Mouse (Mus musculus): ENCODE results near the gene Fbll1. TPM values are rescaled to one million over a fixed set of nuclear protein-coding genes. Genes with fewer than 3 reads are reported as not detected.
"Not testable (repeated sequence)": the region's sequence is repeated elsewhere in the genome, so short reads cannot be mapped to it uniquely, and the experiment has no call there.

Fbll1 gene
- polyA plus RNA-seq, 1 experiment from 2014 or later, result 0.09 TPM

DNA sequence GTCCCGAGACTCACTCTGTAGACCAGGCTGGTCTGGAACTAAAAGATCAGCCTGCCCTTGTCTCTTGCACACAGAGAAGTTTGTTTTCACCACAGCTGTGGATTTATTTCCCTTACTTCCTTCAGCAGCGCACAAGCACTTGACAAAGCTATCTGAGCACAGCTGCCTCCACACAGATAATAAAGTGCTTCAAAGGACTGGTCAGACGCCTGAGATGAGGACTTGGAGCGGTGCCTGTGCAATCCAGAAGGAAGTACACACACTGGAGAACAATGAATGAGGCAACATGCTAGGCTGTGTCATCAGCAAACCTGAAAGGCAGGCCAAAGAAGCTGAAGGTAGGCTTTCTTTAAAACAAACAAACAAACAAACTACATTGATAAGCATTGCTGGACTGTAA is 33.5 kb upstream of the Fbll1 start:
- Histone ChIP-seq H3K27ac (no peak overlapping the region), H3K4me2 (no peak overlapping the region), H3K9me3 (no peaks in the 10 kb centered on the region), H3K9ac (no peak overlapping the region), H3K36me3 (peaks cover 46% of the 10 kb centered on the region), H3K4me3 (no peak overlapping the region), H3K27me3 (no peaks in the 10 kb centered on the region), H3K4me1 (peaks cover 11% of the 10 kb centered on the region)
- 70% methylated on average over 4 of the region's 4 CpGs for WGBS
- ATAC-seq (ENCODE audit: insufficient number of reproducible peaks, low FRiP score, low TSS enrichment, low read depth), result no peak

DNA sequence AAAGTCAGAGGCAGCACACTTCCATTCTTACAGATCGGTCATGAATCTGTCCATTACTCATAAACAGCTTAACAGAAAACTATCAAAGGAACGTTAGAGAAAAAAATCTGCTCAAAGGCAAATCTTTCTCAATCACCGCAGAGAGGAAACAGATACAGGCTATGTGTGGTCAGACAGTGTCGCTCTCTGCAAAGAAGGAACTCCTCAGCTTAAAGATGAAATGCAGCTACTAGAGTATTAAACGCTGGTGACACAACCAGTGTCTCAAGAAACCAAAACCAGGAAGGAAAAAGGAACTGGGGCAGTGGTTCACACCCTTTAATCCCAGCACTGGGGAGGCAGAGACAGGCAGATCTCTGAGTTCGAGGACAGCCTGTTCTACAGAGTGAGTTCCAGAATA is 29.0 kb upstream of the Fbll1 start:
- Histone ChIP-seq H3K9me3 (no peaks in the 10 kb centered on the region), H3K27me3 (no peaks in the 10 kb centered on the region), H3K27ac (no peak overlapping the region), H3K4me3 (no peak overlapping the region), H3K4me2 (no peak overlapping the region), H3K9ac (no peak overlapping the region), H3K36me3 (peaks cover 76% of the 10 kb centered on the region), H3K4me1 (peaks cover 4% of the 10 kb centered on the region; the same call in 1 of the 2 replicates)
- 89% methylated on average over 6 of the region's 6 CpGs for WGBS
- no peak for ATAC-seq (ENCODE audit: insufficient number of reproducible peaks, low FRiP score, low TSS enrichment, low read depth)

DNA sequence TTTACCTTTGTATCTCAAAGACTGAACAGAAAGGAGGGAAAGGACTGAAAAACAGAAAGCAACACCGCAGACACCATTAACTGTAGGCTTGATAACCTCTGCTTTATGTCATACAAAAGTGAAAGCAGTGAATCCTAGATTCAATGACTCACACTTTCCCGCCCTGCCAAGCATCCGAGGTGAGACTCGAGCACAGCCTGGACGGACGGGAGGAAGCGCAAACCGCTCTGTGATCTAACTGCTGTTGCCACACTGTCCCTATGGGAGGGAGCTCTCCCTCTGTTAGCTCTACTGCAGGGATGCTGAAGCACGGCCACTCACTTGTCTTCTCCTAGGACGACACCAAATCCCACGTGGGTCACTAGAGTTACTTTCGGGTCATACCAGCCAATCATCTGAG is 17.6 kb upstream of the Fbll1 start:
- H3K4me2 ChIP-seq, result no peak overlapping the region
- no peak overlapping the region for H3K4me3 ChIP-seq
- H3K9me3 ChIP-seq, result no peaks in the 10 kb centered on the region
- no peak overlapping the region for H3K27ac ChIP-seq
- peaks cover 92% of the 10 kb centered on the region for H3K36me3 ChIP-seq
- H3K27me3 ChIP-seq, result no peaks in the 10 kb centered on the region
- 89% methylated on average over 12 of the region's 12 CpGs for WGBS
- ATAC-seq (ENCODE audit: insufficient number of reproducible peaks, low FRiP score, low TSS enrichment, low read depth), result no peak
- no peaks in the 10 kb centered on the region for H3K4me1 ChIP-seq
- H3K9ac ChIP-seq, result no peak overlapping the region

DNA sequence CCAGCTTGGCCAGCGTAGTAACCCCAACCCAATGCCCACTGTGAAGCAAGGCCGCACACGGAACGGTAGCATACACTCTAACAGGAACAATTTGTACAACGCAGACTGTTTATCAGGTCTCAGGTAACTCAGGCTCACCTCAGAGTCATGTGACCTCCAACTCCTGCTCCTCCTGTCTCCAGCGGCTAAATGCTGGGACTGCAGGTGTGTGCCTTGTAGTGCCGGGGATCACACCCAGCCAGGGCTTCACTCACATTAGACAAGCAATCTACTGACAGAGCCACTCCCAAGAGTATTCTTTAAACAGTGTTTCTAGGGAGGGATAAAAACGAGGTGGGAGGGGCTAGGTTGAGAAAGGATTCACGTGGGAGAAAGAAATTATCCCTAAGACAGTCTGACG is 12.8 kb upstream of the Fbll1 start:
- Histone ChIP-seq H3K27me3 (no peaks in the 10 kb centered on the region), H3K36me3 (peaks cover 98% of the 10 kb centered on the region)
- WGBS, result 81% methylated on average over 10 of the region's 10 CpGs

DNA sequence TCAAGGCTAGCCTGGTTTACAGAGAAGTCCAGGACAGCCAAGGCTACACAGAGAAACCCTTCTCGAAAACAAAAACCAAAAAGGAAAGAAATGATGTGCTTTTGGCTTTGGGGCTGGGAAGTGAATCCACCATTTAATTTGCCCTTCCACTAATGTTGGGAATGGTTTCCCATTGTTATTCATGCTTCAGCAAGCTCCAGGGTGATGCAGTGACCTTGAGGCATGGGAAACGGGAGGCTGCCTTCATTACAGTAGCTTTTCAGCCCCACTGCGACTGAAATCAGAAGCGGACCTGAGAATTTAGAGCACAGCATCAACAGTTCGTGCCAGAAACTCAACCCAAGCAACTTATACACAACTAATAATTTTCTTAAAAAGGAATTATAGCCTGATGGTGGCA is 2.6 kb upstream of the Fbll1 start:
- Histone ChIP-seq H3K27ac (no peak overlapping the region), H3K9me3 (no peaks in the 10 kb centered on the region), H3K4me2 (no peak overlapping the region), H3K4me3 (no peak overlapping the region), H3K27me3 (peaks cover 39% of the 10 kb centered on the region), H3K9ac (no peak overlapping the region), H3K4me1 (peaks cover 12% of the 10 kb centered on the region), H3K36me3 (0 out of 2 replicates have a peak, but pooled peaks cover 5% of the 10 kb centered on the region)
- 79% methylated on average over 5 of the region's 5 CpGs for WGBS
- no peak for ATAC-seq (ENCODE audit: insufficient number of reproducible peaks, low FRiP score, low TSS enrichment, low read depth)

More for the DNA sequence above, 12.8 kb upstream of the Fbll1 start:
- H3K4me2 ChIP-seq, result no peak overlapping the region
- no peak overlapping the region for H3K9ac ChIP-seq
- no peaks in the 10 kb centered on the region for H3K4me1 ChIP-seq
- H3K27ac ChIP-seq, result no peak overlapping the region
- no peak overlapping the region for H3K4me3 ChIP-seq
- no peak for ATAC-seq (ENCODE audit: insufficient number of reproducible peaks, low FRiP score, low TSS enrichment, low read depth)
- H3K9me3 ChIP-seq, result no peaks in the 10 kb centered on the region

DNA sequence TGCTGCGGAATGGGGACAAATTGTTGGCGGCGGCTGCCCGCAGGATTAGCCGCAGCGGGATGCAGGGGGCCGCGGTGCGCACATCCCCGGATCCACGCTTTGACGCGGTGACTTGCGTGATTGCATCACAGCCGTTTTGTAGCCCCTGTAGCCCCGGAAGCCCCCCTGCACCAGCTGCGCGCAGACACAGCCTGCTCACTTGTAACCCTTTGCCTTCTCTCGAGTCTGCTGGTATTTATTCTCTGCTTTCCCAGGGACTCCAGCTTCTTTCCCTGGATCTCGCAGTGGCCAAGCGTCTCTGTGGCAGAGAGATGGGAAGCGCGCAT is 226 bp downstream of the Fbll1 start:
- Histone ChIP-seq H3K4me1 (peaks cover 12% of the 10 kb centered on the region), H3K27ac (no peak overlapping the region), H3K9me3 (no peaks in the 10 kb centered on the region), H3K9ac (no peak overlapping the region), H3K4me2 (peak overlapping the region; percentile 59), H3K27me3 (peaks cover 56% of the 10 kb centered on the region), H3K4me3 (peak overlapping the region; percentile 34), H3K36me3 (no peaks in the 10 kb centered on the region)
- 4% methylated on average over 23 of the region's 23 CpGs for WGBS
- ATAC-seq (ENCODE audit: insufficient number of reproducible peaks, low FRiP score, low TSS enrichment, low read depth), result no peak

DNA sequence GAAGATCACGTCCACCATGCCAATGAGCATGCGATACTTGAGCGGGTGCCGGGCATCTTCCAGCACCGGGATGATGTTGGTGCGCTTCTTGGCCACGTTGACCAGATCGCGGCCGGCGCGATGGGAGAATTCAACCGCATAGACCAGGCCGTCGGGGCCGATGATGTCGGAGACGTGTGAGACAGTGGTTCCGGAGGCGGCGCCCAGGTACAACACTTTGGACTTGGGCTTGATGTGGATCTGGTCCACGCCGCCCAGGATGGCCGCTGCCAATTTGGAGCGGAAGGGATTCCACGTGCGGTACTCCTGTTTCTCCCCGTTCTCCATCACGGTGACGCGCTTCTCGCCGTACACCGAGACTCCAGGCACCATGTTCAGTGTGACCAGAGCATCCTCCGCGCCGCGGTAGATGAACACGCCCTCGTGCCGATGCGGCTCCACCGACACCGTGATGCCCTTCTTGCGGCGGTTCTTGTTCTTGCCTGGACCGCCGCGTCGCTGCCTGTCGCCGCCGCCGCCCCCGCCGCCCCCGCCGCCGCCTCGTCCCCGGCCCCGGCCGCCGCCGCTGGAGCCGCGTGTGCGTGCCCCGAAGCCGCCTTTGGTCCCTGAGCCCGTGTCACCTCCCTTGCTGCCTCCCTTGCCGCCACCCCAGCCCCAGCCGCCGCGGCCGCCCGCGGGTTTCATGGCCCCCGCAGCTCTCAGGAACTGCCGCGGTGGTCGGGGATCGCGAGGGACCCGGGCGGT is 761 bp downstream of the Fbll1 start:
- H3K9me3 ChIP-seq, result no peaks in the 10 kb centered on the region
- H3K4me1 ChIP-seq, result peaks cover 12% of the 10 kb centered on the region
- H3K36me3 ChIP-seq, result no peaks in the 10 kb centered on the region
- H3K9ac ChIP-seq, result no peak overlapping the region
- H3K4me3 ChIP-seq, result peak overlapping the region; percentile 34
- H3K4me2 ChIP-seq, result peak overlapping the region; percentile 59
- 6% methylated on average over 85 of the region's 86 CpGs for WGBS
- H3K27me3 ChIP-seq, result peaks cover 56% of the 10 kb centered on the region
- no peak overlapping the region for H3K27ac ChIP-seq
- no peak for ATAC-seq (ENCODE audit: insufficient number of reproducible peaks, low FRiP score, low TSS enrichment, low read depth)

DNA sequence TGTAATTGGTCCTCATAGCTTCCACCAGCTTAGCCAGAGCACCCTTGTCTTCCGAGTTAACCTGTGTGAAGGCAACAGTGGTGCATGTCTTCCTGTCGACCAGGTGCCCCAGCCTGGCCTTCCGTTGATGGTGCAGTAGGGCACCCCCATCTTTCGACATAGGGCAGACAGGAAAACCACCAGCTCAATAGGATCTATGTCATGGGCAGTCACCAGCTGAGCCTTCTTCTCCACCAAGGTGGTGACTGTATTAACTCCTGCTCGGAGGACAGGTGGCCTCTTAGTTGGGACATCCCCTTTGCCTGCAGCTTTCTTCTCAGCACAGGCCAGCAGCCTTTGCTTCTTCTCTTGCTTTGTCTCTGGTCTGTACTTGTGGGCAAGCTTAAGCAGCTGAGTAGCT is 5.9 kb downstream of the Fbll1 start:
- H3K4me3 ChIP-seq; H3K4me1 ChIP-seq; H3K4me2 ChIP-seq; ATAC-seq (ENCODE audit: insufficient number of reproducible peaks, low FRiP score, low TSS enrichment, low read depth); H3K9ac ChIP-seq; H3K9me3 ChIP-seq; H3K27ac ChIP-seq: not testable (repeated sequence)
- peaks cover 32% of the 10 kb centered on the region for H3K27me3 ChIP-seq
- peaks cover 23% of the 10 kb centered on the region for H3K36me3 ChIP-seq
- WGBS, result 80% methylated on average over 5 of the region's 5 CpGs

DNA sequence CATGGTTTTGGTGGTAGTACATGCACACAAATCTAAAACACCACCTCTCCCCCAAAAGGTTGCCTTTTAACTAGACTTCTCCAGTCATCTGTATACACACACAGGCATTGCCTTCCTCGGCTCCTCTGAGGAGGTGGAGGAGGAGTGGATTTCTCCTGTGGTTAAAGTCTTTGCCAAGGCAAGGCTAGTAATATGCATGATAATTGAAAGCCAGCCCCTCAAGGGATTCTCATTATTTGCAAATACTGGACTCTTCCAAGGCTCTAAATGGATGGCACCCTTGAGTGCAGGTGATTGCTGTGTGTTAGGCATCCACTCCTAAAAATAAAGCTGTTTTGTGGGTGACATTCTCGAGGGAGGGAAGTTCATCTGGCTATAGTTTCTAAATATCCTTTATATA is 10.2 kb downstream of the Fbll1 start:
- H3K4me1 ChIP-seq, result no peaks in the 10 kb centered on the region
- H3K4me3 ChIP-seq, result no peak overlapping the region
- H3K27me3 ChIP-seq, result no peaks in the 10 kb centered on the region
- peaks cover 47% of the 10 kb centered on the region for H3K36me3 ChIP-seq
- no peak overlapping the region for H3K9ac ChIP-seq
- H3K4me2 ChIP-seq, result no peak overlapping the region
- 74% methylated on average over 2 of the region's 2 CpGs for WGBS
- H3K9me3 ChIP-seq, result no peaks in the 10 kb centered on the region
- ATAC-seq (ENCODE audit: insufficient number of reproducible peaks, low FRiP score, low TSS enrichment, low read depth), result no peak
- no peak overlapping the region for H3K27ac ChIP-seq

DNA sequence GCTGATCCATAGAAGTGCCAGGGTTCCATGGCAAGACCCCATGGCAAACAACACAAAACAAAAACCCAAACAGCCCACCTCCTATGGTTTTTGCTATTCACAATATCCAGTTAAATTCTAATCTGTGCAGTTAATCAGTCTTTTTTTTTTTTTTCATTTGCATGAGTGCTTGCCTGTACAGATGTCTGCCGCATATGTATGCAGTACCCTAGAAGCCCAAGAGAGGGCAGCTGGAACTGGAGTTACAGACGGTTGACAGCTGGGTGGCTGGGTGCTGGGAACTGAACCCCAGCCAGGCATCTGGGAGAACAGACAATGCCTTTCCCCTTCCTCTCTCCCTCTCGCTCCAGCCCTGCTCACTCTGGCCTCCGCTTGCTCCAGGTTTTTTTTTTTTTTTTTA is 14.1 kb downstream of the Fbll1 start:
- Histone ChIP-seq H3K9me3 (no peaks in the 10 kb centered on the region), H3K36me3 (peaks cover 54% of the 10 kb centered on the region), H3K4me1 (no peaks in the 10 kb centered on the region), H3K9ac (no peak overlapping the region), H3K4me2 (no peak overlapping the region), H3K27ac (no peak overlapping the region), H3K4me3 (no peak overlapping the region), H3K27me3 (no peaks in the 10 kb centered on the region)
- 94% methylated on average over 4 of the region's 4 CpGs for WGBS
- no peak for ATAC-seq (ENCODE audit: insufficient number of reproducible peaks, low FRiP score, low TSS enrichment, low read depth)

DNA sequence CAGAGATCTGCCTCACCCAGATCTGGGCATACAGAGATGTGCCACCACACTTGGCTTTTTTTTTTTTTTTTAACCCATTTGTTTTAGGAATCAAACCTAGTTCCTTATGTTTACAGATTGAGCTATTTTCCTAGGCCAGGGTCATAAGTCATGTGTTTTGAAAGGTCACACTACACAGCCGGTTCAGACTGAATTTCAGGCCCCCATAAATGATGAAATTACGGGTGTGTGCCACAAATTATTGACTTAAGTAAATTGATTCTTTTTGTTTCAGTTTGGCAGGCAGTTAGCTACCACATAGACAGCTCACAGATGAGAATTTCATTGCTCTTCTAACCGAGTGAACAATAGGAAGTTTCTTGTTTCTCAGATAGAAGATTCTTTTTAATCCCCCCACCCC is 14.7 kb downstream of the Fbll1 start:
- H3K36me3 ChIP-seq, result peaks cover 57% of the 10 kb centered on the region
- H3K4me1 ChIP-seq, result no peaks in the 10 kb centered on the region
- no peak overlapping the region for H3K27ac ChIP-seq
- H3K27me3 ChIP-seq, result no peaks in the 10 kb centered on the region
- no peak overlapping the region for H3K9ac ChIP-seq
- no peak overlapping the region for H3K4me2 ChIP-seq
- 89% methylated on average over 3 of the region's 3 CpGs for WGBS
- H3K9me3 ChIP-seq, result no peaks in the 10 kb centered on the region
- no peak for ATAC-seq (ENCODE audit: insufficient number of reproducible peaks, low FRiP score, low TSS enrichment, low read depth)
- H3K4me3 ChIP-seq, result no peak overlapping the region

DNA sequence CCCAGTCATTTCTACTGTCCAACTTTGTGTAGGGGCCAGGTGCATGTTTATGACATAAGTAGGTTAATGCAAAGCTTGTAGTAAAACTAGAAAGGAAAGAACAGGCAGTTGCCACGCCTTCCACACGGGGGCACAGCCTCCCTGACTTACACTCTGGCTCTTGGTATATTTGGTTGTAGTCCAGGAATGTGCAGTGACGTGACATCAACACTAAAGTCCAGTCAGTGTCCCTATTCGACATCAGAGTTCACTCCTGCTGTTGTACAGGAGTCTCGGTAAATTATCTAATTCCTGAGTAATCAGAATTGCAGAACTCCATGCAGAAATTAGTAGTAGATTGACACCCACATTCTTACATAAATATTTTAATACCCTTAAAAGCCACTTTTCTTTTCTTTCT is 15.6 kb downstream of the Fbll1 start:
- Histone ChIP-seq H3K4me3 (no peak overlapping the region), H3K4me2 (no peak overlapping the region), H3K27me3 (no peaks in the 10 kb centered on the region), H3K36me3 (peaks cover 62% of the 10 kb centered on the region), H3K9ac (no peak overlapping the region), H3K4me1 (no peaks in the 10 kb centered on the region), H3K27ac (no peak overlapping the region), H3K9me3 (no peaks in the 10 kb centered on the region)
- WGBS, result 92% methylated on average over 5 of the region's 5 CpGs
- no peak for ATAC-seq (ENCODE audit: insufficient number of reproducible peaks, low FRiP score, low TSS enrichment, low read depth)

DNA sequence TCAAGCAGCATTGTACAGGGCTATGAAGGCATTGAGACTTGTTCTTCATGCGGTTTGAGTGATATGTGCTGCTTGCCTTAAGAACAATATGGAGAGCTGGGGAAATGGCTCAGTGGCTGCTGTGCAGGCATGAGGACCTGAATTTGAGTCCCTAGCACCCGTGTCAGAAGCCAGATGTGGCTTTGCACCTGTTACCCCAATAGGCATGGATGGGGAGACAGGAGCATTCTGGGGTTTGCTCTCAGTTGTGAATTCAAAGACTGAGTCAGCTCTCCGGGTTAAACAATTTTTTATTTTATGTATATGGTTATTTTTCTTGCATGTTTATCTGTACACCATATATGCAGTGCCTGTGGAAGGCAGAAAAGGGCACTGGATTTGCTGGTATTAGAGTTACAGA is 16.2 kb downstream of the Fbll1 start:
- H3K9ac ChIP-seq, result no peak overlapping the region
- WGBS, result 96% methylated on average over 3 of the region's 3 CpGs
- H3K36me3 ChIP-seq, result peaks cover 68% of the 10 kb centered on the region
- H3K4me1 ChIP-seq, result no peaks in the 10 kb centered on the region
- H3K27me3 ChIP-seq, result no peaks in the 10 kb centered on the region
- H3K27ac ChIP-seq, result no peak overlapping the region
- H3K9me3 ChIP-seq, result no peaks in the 10 kb centered on the region
- H3K4me3 ChIP-seq, result no peak overlapping the region
- no peak overlapping the region for H3K4me2 ChIP-seq
- ATAC-seq (ENCODE audit: insufficient number of reproducible peaks, low FRiP score, low TSS enrichment, low read depth), result no peak
